Mouse (Mus musculus) intestine, embryonic 16.5 days (tissue): ENCODE results near the gene Cacna1e. TPM values are rescaled to one million over a fixed set of nuclear protein-coding genes. Genes with fewer than 3 reads are reported as not detected.

Source experiments
- ATAC-seq: fragments of 200-750 bp; cut with Nextera tagmentation; 2 replicates; pipeline ENCODE4 v1.8.0; 2017; ENCODE audit warnings: moderate TSS enrichment, moderate library complexity
- H3K27ac ChIP-seq: fragments of 300-500 bp; sonication (generic); 2 replicates; pipeline ENCODE4 v1.5.1; 2014; ENCODE audit warnings: mild to moderate bottlenecking, low read length
- H3K27me3 ChIP-seq: fragments of 300-500 bp; sonication (generic); replicated peaks from 2 replicates; pipeline ENCODE4 v1.6.1; 2014; ENCODE audit warnings: low read length, control low read depth, mixed read lengths; ENCODE audit not compliant: control insufficient read depth, insufficient read depth
- H3K36me3 ChIP-seq: fragments of 300-500 bp; sonication (generic); 2 replicates; pipeline ENCODE4 v1.6.1; 2014; ENCODE audit warnings: low read length, control low read depth; ENCODE audit not compliant: control insufficient read depth, insufficient read depth
- H3K4me1 ChIP-seq: fragments of 300-500 bp; sonication (generic); 2 replicates; pipeline ENCODE4 v1.6.1; 2014; ENCODE audit warnings: low read length, control low read depth, mixed read lengths; ENCODE audit not compliant: control insufficient read depth, insufficient read depth
- H3K4me2 ChIP-seq: fragments of 300-500 bp; sonication (generic); 2 replicates; pipeline ENCODE4 v1.6.1; 2014; ENCODE audit warnings: low read depth, low read length, control low read depth
- H3K4me3 ChIP-seq: fragments of 300-500 bp; sonication (generic); 2 replicates; pipeline ENCODE4 v1.5.1; 2014; ENCODE audit warnings: mild to moderate bottlenecking, low read length
- H3K9ac ChIP-seq: fragments of 300-500 bp; sonication (generic); 2 replicates; pipeline ENCODE4 v1.6.1; 2014; ENCODE audit warnings: low read depth, low read length
- H3K9me3 ChIP-seq: fragments of 300-500 bp; sonication (generic); 2 replicates; pipeline ENCODE4 v1.6.1; 2016; ENCODE audit warnings: low read length, control low read depth; ENCODE audit not compliant: control insufficient read depth
- WGBS: fragments of 180-500 bp; shearing (Covaris S2); extraction: QIAGEN DNeasy Blood & Tissue Kit; methylation state at CpG from one replicate; pipeline ENCODE4 v1.1.7; 2014; 5-methylcytosine and 5-hydroxymethylcytosine counted together
- polyA plus RNA-seq: library from polyadenylated mRNA; unstranded; fragments of >200 nt; fragmentation: Nextera tagmentation; extraction: Ambion mirVana; gene quantifications from 2 replicates; pipeline ENCODE4 v1.2.1, GENCODE M21; 2015

Cacna1e gene
- polyA plus RNA-seq, 1 experiment from 2014 or later: 1.3 TPM

GRCm38 (mm10) chr1:154796685-154797084 is 87.6 kb downstream of the Cacna1e start:
- Histone ChIP-seq H3K4me3 (no peak overlapping the region), H3K4me1 (no peaks in the 10 kb centered on the region), H3K27ac (no peak overlapping the region), H3K9me3 (no peaks in the 10 kb centered on the region), H3K27me3 (no peaks in the 10 kb centered on the region), H3K9ac (no peak overlapping the region), H3K4me2 (no peak overlapping the region), H3K36me3 (no peaks in the 10 kb centered on the region)
- no peak for ATAC-seq
- WGBS: 65% methylated on average over 2 of the region's 2 CpGs

- Histone ChIP-seq H3K4me1 (no peaks in the 10 kb centered on the region), H3K27me3 (no peaks in the 10 kb centered on the region), H3K4me3 (no peak overlapping the region), H3K4me2 (no peak overlapping the region), H3K36me3 (no peaks in the 10 kb centered on the region), H3K9me3 (no peaks in the 10 kb centered on the region), H3K27ac (no peak overlapping the region), H3K9ac (no peak overlapping the region)
- ATAC-seq: no peak
- 76% methylated on average over 8 of the region's 8 CpGs for WGBS
Observed at GRCm38 (mm10) chr1:154794518-154794951, 89.8 kb downstream of the Cacna1e start.

GRCm38 (mm10) chr1:154791544-154792174 is 92.6 kb downstream of the Cacna1e start:
- Histone ChIP-seq H3K27ac (no peak overlapping the region), H3K4me1 (no peaks in the 10 kb centered on the region), H3K4me3 (no peak overlapping the region), H3K4me2 (no peak overlapping the region), H3K9ac (no peak overlapping the region), H3K9me3 (no peaks in the 10 kb centered on the region), H3K27me3 (no peaks in the 10 kb centered on the region), H3K36me3 (no peaks in the 10 kb centered on the region)
- ATAC-seq: no peak
- 39% methylated on average over 13 of the region's 13 CpGs for WGBS

GRCm38 (mm10) chr1:154788491-154788890 is 95.8 kb downstream of the Cacna1e start:
- Histone ChIP-seq H3K36me3 (no peaks in the 10 kb centered on the region), H3K9ac (no peak overlapping the region), H3K4me3 (no peak overlapping the region), H3K9me3 (no peaks in the 10 kb centered on the region), H3K4me2 (no peak overlapping the region), H3K4me1 (no peaks in the 10 kb centered on the region), H3K27me3 (peaks cover 4% of the 10 kb centered on the region; the same call in 1 of the 2 replicates), H3K27ac (no peak overlapping the region)
- no peak for ATAC-seq
- WGBS: 77% methylated on average over 4 of the region's 4 CpGs

- Histone ChIP-seq H3K36me3 (no peaks in the 10 kb centered on the region), H3K27me3 (peaks cover 4% of the 10 kb centered on the region; the same call in 1 of the 2 replicates), H3K9ac (no peak overlapping the region), H3K4me3 (no peak overlapping the region), H3K27ac (no peak overlapping the region), H3K4me1 (no peaks in the 10 kb centered on the region), H3K4me2 (no peak overlapping the region), H3K9me3 (no peaks in the 10 kb centered on the region)
- ATAC-seq: no peak
- 11% methylated on average over 5 of the region's 5 CpGs for WGBS
Observed at GRCm38 (mm10) chr1:154788069-154788468, 96.2 kb downstream of the Cacna1e start.

- Histone ChIP-seq H3K27ac (no peak overlapping the region), H3K4me1 (no peaks in the 10 kb centered on the region), H3K27me3 (peaks cover 4% of the 10 kb centered on the region; the same call in 1 of the 2 replicates), H3K9ac (no peak overlapping the region), H3K36me3 (no peaks in the 10 kb centered on the region), H3K4me2 (no peak overlapping the region), H3K9me3 (no peaks in the 10 kb centered on the region), H3K4me3 (no peak overlapping the region)
- ATAC-seq: no peak
- 46% methylated on average over 5 of the region's 5 CpGs for WGBS
Observed at GRCm38 (mm10) chr1:154787418-154787817, 96.9 kb downstream of the Cacna1e start.

GRCm38 (mm10) chr1:154786243-154786669 is 98.0 kb downstream of the Cacna1e start:
- Histone ChIP-seq H3K36me3 (no peaks in the 10 kb centered on the region), H3K4me3 (no peak overlapping the region), H3K4me1 (no peaks in the 10 kb centered on the region), H3K9me3 (no peaks in the 10 kb centered on the region), H3K9ac (no peak overlapping the region; the same call in 1 of the 2 replicates), H3K4me2 (no peak overlapping the region), H3K27me3 (peaks cover 4% of the 10 kb centered on the region; the same call in 1 of the 2 replicates), H3K27ac (no peak overlapping the region)
- ATAC-seq: peak; percentile 82
- 9% methylated on average over 4 of the region's 4 CpGs for WGBS

- H3K27ac ChIP-seq: no peak overlapping the region
- H3K4me1 ChIP-seq: no peaks in the 10 kb centered on the region
- H3K4me3 ChIP-seq: no peak overlapping the region
- H3K9me3 ChIP-seq: no peaks in the 10 kb centered on the region
- H3K27me3 ChIP-seq: peaks cover 4% of the 10 kb centered on the region; the same call in 1 of the 2 replicates
- no peaks in the 10 kb centered on the region for H3K36me3 ChIP-seq
- no peak overlapping the region for H3K4me2 ChIP-seq
- H3K9ac ChIP-seq: no peak overlapping the region
- 19% methylated on average over 12 of the region's 12 CpGs for WGBS
- no peak for ATAC-seq
Observed at GRCm38 (mm10) chr1:154784862-154785261, 99.4 kb downstream of the Cacna1e start.

GRCm38 (mm10) chr1:154783521-154783920 is 100.8 kb downstream of the Cacna1e start:
- no peaks in the 10 kb centered on the region for H3K4me1 ChIP-seq
- no peak overlapping the region for H3K27ac ChIP-seq
- H3K27me3 ChIP-seq: peaks cover 4% of the 10 kb centered on the region; the same call in 1 of the 2 replicates
- H3K4me3 ChIP-seq: no peak overlapping the region
- no peak overlapping the region for H3K4me2 ChIP-seq
- no peaks in the 10 kb centered on the region for H3K9me3 ChIP-seq
- WGBS: 79% methylated on average over 1 of the region's 1 CpGs
- no peak for ATAC-seq
- no peak overlapping the region for H3K9ac ChIP-seq
- H3K36me3 ChIP-seq: no peaks in the 10 kb centered on the region
